Mouse (Mus musculus) large intestine, adult 2 months (tissue): ENCODE results near the gene Patl2. TPM values are rescaled to one million over a fixed set of nuclear protein-coding genes. Genes with fewer than 3 reads are reported as not detected.

ENCODE experiments used
- DNase-seq: peaks from one replicate; pipeline ENCODE4 v3.0.0-alpha.2; 2012; ENCODE audit warnings: low read depth, low spot score
- WGBS: fragments of 180-500 bp; shearing (Covaris S2); methylation state at CpG from one replicate; pipeline ENCODE4 v1.1.7; 2018; 5-methylcytosine and 5-hydroxymethylcytosine counted together
- polyA plus RNA-seq: library from polyadenylated mRNA; depleted of rRNA; stranded (reverse); fragments of >200 nt; gene quantifications from 2 replicates; pipeline ENCODE4 v1.2.3, GENCODE M21; 2012

Patl2 gene
- polyA plus RNA-seq, 1 experiment, result 0.02 TPM

DNA sequence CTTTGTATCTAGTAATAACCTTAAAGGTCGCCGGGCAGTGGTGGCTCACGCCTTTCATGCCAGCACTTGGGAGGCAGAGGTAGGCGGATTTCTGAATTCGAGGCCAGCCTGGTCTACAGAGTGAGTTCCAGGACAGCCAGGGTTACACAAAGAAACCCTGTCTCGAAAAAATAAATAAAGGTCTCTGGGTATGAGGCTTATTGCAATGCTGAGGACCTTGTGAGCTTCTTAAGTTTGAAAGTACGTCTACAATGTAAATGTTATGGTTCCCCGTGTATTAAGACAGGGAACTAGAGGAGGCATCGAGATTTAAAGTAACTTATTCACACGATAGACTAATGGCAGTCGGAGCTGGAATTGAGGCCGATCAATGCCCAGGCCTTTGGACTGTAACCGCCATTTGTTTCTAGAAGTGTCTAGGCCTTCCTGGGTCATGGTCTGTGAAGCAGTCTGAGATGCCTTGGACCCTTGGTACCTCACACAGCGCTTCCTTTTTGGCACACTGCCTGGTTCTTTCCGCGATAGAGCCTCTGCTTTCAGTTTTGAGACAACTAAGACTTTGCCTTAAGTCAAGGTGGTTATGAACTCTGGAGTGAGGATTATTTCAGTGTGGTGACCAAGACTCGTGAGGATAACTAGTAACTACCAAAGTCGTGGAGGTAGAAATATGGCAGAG lies 37.6 kb downstream of the Patl2 start:
- under 1% methylated on average over 18 of the region's 18 CpGs for WGBS
- peak; percentile 89 for DNase-seq

DNA sequence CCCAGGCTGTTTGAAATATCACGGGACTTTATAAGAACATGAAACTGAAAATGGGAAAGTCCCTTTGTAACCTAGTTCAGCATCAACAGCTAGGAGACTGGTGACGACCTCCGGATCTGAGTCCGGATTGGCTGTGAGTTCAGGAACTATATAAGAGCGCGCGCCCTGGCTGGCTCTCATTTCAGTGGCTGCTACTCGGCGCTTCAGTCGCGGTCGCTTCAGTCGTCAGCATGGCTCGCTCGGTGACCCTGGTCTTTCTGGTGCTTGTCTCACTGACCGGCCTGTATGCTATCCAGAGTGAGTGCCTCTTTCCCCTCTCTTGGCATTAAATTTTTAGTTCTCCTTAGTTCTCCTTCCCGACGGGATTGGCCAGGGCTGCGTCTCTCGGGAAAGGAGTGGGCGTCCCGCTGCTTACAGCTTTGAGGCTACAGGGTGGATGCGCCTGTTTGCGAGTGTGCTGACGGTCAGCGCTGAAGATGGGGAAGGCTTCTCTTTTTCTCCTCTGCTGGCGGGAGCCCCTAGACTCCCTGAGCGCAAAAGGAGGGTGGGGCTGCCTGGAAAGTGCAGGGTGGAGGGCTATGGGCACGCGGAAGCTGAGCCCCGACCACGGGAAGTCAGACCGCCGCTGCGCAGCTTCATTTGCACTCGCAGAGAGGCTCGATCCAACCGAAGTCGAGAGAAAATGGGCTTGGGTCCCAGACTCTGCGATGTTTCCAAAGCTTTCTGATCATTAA lies 38.3 kb downstream of the Patl2 start, which contains the start of gene B2m:
TSS of gene B2m (plus strand) at position 179 of the 734 bp plus-strand sequence.
- DNase-seq, result peak; percentile 88

GRCm38 (mm10) chr2:122146687-122147086 lies 39.3 kb downstream of the Patl2 start:
- 71% methylated on average over 6 of the region's 6 CpGs for WGBS
- no peak for DNase-seq

More for the DNA sequence above, 38.3 kb downstream of the Patl2 start, which contains the start of gene B2m:
- under 1% methylated on average over 40 of the region's 40 CpGs for WGBS

- 31% methylated on average over 4 of the region's 4 CpGs for WGBS
Observed at GRCm38 (mm10) chr2:122145756-122146155, 40.2 kb downstream of the Patl2 start.

GRCm38 (mm10) chr2:122143111-122143510 lies 42.9 kb downstream of the Patl2 start:
- 96% methylated on average over 3 of the region's 3 CpGs for WGBS
- DNase-seq, result no peak

More at GRCm38 (mm10) chr2:122145756-122146155, 40.2 kb downstream of the Patl2 start:
- no peak for DNase-seq

- WGBS, result 70% methylated on average over 5 of the region's 5 CpGs
- DNase-seq, result no peak
Observed at GRCm38 (mm10) chr2:122141332-122141967, 44.5 kb downstream of the Patl2 start.

DNA sequence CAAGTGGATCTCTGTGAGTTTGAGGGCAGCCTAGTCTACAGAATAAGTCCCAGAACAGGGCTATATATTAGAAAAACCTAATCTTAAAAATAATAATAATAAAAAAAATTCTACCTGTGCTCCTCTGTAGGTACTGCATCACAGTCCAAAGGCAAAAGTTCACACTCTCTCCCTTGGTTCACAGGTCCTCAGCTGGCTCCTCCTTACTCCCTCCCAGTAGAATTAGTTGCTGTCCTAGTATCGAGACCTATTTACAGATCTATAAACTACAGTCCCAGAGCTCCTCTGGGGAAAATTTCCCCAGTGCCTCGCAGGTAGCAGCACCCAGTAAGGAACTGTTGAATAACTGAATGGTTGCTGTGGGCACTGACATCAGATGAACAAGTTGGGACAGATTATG lies 45.2 kb downstream of the Patl2 start:
- WGBS, result 36% methylated on average over 2 of the region's 2 CpGs
- DNase-seq, result no peak

DNA sequence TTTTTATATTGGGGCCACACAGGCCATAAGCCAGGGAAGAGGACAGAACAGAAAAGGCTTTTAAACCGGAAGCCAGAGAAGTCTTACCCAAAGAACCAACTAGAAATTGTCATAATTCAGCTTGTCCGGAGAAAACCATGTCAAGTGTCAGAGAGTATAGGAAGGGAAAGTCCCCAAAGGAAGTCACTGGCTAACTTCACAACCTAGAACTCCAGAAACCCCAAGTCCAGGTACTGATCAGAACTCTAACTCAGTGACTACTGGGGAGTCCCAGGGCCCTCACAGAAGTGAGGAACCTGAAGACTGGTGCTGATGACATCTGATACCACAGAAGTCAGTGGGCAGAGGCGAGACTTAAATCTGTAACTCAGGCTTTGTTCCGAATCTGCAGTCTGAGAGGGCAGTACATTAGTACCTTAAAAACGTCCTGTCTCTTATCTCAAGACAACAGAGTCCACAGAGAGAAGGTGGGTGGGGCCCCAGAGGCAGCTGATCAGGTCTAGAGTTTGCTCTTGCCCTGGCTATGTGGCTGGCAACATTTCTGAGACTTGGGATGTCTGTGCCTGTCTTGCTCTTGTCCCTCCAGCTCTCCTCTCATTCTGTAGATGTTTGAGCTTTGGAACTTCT lies 48.0 kb downstream of the Patl2 start:
- no peak for DNase-seq
- 29% methylated on average over 5 of the region's 5 CpGs for WGBS

DNA sequence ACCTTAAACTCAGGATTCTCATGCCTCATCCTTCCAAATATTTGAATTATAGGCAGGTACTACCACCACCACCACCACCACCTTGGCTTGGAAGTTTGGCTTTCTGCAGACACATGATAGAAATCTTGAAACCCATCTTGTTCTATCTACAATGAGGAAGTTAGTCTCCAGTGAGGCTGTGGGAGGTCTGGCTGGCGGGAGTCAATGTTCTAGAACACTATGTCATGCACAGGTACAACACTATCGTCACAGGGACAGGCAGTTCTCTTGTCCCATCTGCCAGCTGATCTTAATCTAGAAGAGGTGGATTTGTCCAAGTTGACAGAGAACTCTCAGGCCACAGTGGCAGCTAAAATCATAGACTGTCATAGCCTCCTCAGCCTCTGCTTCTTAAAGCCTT lies 53.4 kb downstream of the Patl2 start:
- 82% methylated on average over 2 of the region's 2 CpGs for WGBS
- DNase-seq, result no peak

DNA sequence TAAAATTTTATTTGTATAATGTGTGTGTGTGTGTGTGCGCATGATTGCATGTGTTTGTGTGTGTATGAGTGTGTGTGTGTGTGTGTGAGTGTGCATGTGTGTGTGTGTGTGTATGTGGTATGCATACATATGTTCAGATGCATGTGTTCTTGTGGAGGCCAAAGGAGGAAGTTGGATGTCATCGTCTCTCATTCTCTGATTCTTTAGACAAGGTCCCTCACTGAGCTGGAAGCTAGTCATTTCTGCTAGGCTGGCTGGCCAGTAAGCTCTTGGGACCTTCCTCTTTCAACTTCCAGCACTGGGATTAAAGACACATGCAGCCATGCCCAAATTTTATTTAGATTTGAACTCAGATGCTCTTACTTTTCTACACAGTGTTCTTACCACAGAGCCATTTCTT lies 53.9 kb downstream of the Patl2 start:
- 89% methylated on average over 2 of the region's 2 CpGs for WGBS
- no peak for DNase-seq

GRCm38 (mm10) chr2:122127635-122128034 lies 58.4 kb downstream of the Patl2 start:
- WGBS, result 92% methylated on average over 4 of the region's 4 CpGs
- no peak for DNase-seq

DNA sequence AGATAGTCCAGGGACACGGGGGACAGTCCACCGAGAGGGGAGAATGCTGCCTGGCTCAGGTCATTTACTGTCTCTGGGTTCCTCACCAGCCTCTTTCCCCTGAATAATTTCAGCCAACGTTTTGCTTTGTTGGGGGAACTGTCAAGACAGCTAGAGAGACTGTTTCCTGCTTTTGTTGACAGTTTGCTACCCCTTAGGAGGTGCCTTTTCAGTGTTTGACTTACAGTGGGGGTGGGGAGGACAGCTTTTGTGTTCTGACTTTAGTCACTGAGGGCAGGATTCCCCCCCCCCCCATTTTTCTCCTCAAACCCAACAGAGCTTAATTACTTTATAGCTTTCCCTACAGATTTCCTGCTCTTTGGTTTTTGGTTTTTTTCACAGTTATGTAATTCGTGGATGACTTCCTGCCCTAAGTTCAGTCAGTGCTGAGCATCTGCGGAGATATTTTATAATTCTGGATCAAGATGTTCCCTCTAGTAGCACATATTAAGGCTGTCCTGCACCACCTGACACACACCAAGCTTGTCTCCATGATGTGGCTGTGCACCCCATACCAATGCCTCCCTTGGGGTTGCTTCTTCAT lies 59.1 kb downstream of the Patl2 start:
- 15% methylated on average over 5 of the region's 5 CpGs for WGBS
- DNase-seq, result no peak

GRCm38 (mm10) chr2:122125680-122126572 lies 60.1 kb downstream of the Patl2 start:
- 55% methylated on average over 12 of the region's 12 CpGs for WGBS
- no peak for DNase-seq

- under 1% methylated on average over 47 of the region's 47 CpGs for WGBS
- DNase-seq, result peak; percentile 85
Observed at GRCm38 (mm10) chr2:122117961-122118958, 67.7 kb downstream of the Patl2 start, which contains the start of gene Spg11. Gene Spg11 (minus strand): TSS chr2:122118386.

DNA sequence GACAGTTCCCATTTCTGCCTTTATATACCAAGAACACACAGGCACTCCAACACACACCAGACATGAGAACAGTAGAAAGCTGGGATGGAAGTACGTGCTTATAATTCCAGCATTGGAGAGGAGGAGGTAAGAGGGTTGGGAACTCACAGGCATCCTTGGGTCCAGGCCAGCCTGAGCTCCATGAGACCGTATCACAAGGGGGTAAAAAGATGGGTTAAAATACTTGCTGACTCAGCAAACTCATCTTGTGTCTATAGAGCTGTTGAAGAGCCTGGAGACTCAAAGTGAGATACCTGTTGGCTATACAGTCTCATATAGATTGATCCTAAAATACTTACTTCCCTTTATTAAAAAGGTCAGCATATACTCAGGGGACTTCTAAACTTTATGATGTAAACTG lies 69.1 kb downstream of the Patl2 start:
- 92% methylated on average over 2 of the region's 2 CpGs for WGBS
- no peak for DNase-seq

GRCm38 (mm10) chr2:122109714-122110113 lies 76.3 kb downstream of the Patl2 start:
- DNase-seq, result no peak
- 61% methylated on average over 4 of the region's 4 CpGs for WGBS

- 83% methylated on average over 14 of the region's 14 CpGs for WGBS
- DNase-seq, result no peak
Observed at GRCm38 (mm10) chr2:122108101-122108500, 77.9 kb downstream of the Patl2 start.

- DNase-seq, result no peak
Observed at GRCm38 (mm10) chr2:122102070-122102469, 83.9 kb downstream of the Patl2 start.
